Mouse (Mus musculus) lung, adult 18-20 months (tissue): ENCODE measurements around the gene Ifna11.
A peak's percentile ranks its signal among the peaks of the same experiment; 100 is the strongest.
"Not testable (repeated sequence)": the region's sequence is repeated elsewhere in the genome, so short reads cannot be mapped to it uniquely, and the experiment has no call there.

ENCODE experiments used
- DNase-seq, 2 experiments: peaks; one replicate each; pipeline ENCODE4 v3.0.0; 2022; ENCODE audit warnings: mixed read lengths in 2 of 2

The Ifna11 gene

DNA sequence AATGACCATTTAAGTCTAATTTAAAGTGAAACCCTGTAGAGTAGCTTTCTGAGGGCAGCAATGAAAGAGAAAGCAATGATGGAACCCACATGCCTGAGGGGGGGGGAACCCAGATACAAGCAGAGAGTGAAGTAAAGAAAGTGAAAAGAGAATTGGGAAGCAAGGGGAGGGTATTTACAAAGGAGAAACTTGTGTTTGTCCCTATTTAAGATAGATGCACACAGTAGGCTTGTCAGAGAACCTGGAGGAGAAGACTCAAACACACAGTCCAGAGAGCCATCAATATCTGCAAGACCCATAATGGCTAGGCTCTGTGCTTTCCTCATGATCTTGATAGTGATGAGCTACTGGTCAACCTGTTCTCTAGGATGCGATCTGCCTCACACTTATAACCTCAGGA lies at the start of gene Ifna11:
Ifna11 (plus strand) TSS at position 301 of the 400 bp plus-strand sequence.
- no peak for DNase-seq

DNA sequence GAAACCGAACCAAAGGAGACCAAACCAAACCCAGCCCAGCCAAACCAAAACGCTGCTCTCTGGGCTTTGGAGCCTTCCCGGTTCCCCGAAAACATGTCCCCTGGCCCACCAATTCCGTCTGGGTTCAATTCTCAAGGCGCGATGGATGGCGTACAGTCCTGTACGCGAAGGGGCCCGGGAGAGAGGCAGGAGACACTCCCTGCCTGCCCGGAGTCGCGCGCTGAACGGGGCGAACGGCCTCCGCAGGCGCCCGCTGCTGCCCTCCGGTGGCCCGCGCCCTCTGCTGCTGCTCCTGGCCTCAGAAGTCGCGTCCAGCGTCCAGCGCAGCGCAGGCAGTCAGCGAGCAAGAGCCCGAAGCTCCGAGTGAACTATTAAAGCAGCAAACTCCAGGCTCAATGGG lies 46.2 kb upstream of the Ifna11 start, which contains the start of gene Gm13290:
Gm13290 (plus strand) TSS at position 301 of the 400 bp plus-strand sequence.
- not testable (repeated sequence) for DNase-seq

GRCm38 (mm10) chr4:88776622-88777021 lies 43.1 kb upstream of the Ifna11 start, which contains the start of gene Gm13289:
Gene Gm13289, plus strand, starts transcription at chr4:88776922.
- not testable (repeated sequence) for DNase-seq

GRCm38 (mm10) chr4:88779550-88779949 lies 40.2 kb upstream of the Ifna11 start, which contains the start of gene Gm13272:
Gene Gm13272, plus strand, starts transcription at chr4:88779850.
- not testable (repeated sequence) for DNase-seq

DNA sequence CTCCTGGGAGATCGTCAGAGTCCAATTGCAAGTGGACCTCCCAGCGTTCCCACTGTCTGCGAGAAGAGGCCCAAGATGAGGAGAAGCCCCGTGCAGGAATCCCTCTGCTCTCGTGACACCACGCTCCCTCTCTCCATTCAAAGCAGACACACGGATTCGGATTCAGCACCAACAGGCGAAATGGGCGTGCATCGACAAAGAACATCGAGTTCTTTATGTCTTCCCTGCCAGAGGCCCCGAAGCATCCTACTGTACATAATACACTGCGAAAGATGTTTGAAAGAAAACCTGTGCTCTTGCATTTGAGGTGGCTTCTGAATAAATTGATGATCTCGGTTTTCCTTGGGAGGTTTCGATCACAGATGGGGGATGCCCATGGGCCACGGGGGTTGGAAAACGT lies 39.4 kb upstream of the Ifna11 start:
- DNase-seq = not testable (repeated sequence)

DNA sequence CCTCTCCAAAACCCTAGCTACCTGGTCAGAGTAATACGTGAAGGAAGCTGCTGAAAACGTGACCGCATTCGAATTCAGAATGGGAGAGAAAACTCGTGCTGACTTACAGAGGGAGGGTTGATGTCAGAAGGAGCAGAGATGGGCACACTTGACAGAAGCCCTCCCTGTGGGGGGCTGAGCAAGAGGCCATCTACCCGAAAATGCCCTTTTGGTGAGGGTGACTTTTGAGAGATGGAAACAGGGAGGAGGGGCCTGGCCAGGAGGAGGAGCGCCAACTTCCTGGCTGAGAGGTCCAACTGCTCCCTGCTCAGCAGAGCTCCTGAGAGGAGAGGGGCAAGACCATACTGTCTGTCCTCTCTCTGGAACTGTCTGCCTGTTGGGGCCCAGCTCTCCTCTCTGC lies 37.9 kb upstream of the Ifna11 start, which contains the start of gene Ifnz:
Ifnz (plus strand) TSS at position 301 of the 400 bp plus-strand sequence.
- not testable (repeated sequence) for DNase-seq

DNA sequence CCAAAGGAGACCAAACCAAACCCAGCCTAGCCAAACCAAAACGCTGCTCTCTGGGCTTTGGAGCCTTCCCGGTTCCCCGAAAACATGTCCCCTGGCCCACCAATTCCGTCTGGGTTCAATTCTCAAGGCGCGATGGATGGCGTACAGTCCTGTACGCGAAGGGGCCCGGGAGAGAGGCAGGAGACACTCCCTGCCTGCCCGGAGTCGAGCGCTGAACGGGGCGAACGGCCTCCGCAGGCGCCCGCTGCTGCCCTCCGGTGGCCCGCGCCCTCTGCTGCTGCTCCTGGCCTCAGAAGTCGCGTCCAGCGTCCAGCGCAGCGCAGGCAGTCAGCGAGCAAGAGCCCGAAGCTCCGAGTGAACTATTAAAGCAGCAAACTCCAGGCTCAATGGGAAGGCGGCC lies 37.4 kb upstream of the Ifna11 start:
- peak; percentile 23 to 24 for DNase-seq

DNA sequence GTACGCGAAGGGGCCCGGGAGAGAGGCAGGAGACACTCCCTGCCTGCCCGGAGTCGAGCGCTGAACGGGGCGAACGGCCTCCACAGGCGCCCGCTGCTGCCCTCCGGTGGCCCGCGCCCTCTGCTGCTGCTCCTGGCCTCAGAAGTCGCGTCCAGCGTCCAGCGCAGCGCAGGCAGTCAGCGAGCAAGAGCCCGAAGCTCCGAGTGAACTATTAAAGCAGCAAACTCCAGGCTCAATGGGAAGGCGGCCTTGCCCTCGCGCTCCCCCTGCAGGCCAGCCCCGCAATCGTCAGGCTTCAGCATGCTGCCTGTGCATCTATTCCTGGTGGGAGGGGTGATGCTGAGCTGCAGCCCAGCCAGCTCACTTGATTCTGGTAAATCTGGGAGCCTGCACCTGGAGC lies 34.4 kb upstream of the Ifna11 start, which contains the start of gene Gm13276:
Gm13276 (plus strand) TSS at position 301 of the 400 bp plus-strand sequence.
- not testable (repeated sequence) for DNase-seq

GRCm38 (mm10) chr4:88788402-88788801 lies 31.4 kb upstream of the Ifna11 start, which contains the start of gene Gm13277:
Gene Gm13277, plus strand, starts transcription at chr4:88788632.
- peak; percentile 78 to 79 for DNase-seq

- DNase-seq = not testable (repeated sequence)
These were observed 28.5 kb upstream of the Ifna11 start, which contains the start of gene Gm13278 for GRCm38 (mm10) chr4:88791250-88791649. Gene Gm13278, plus strand, starts transcription at chr4:88791550.

DNA sequence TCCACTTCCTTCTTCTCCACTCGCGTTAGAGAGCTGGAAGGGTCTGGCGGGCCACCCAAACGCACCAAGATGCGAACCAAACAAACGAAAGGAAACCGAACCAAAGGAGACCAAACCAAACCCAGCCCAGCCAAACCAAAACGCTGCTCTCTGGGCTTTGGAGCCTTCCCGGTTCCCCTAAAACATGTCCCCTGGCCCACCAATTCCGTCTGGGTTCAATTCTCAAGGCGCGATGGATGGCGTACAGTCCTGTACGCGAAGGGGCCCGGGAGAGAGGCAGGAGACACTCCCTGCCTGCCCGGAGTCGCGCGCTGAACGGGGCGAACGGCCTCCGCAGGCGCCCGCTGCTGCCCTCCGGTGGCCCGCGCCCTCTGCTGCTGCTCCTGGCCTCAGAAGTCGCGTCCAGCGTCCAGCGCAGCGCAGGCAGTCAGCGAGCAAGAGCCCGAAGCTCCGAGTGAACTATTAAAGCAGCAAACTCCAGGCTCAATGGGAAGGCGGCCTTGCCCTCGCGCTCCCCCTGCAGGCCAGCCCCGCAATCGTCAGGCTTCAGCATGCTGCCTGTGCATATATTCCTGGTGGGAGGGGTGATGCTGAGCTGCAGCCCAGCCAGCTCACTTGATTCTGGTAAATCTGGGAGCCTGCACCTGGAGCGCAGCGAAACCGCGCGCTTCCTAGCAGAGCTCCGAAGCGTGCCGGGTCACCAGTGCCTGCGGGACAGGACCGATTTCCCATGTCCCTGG lies 25.7 kb upstream of the Ifna11 start, which contains the start of gene Gm13275:
Gm13275 (plus strand) TSS at position 552 of the 740 bp plus-strand sequence.
- DNase-seq = peak; percentile 60 to 71

GRCm38 (mm10) chr4:88797097-88797496 lies 22.7 kb upstream of the Ifna11 start, which contains the start of gene Gm13279:
Gene Gm13279, plus strand, starts transcription at chr4:88797397.
- DNase-seq = not testable (repeated sequence)

- not testable (repeated sequence) for DNase-seq
These were observed 20.4 kb upstream of the Ifna11 start, which contains the start of gene Gm13285 for GRCm38 (mm10) chr4:88799365-88799764. Gene Gm13285, plus strand, starts transcription at chr4:88799665.

DNA sequence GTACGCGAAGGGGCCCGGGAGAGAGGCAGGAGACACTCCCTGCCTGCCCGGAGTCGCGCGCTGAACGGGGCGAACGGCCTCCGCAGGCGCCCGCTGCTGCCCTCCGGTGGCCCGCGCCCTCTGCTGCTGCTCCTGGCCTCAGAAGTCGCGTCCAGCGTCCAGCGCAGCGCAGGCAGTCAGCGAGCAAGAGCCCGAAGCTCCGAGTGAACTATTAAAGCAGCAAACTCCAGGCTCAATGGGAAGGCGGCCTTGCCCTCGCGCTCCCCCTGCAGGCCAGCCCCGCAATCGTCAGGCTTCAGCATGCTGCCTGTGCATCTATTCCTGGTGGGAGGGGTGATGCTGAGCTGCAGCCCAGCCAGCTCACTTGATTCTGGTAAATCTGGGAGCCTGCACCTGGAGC lies 16.8 kb upstream of the Ifna11 start, which contains the start of gene Gm13287:
Gm13287 (plus strand) TSS at position 301 of the 400 bp plus-strand sequence.
- DNase-seq = not testable (repeated sequence)

DNA sequence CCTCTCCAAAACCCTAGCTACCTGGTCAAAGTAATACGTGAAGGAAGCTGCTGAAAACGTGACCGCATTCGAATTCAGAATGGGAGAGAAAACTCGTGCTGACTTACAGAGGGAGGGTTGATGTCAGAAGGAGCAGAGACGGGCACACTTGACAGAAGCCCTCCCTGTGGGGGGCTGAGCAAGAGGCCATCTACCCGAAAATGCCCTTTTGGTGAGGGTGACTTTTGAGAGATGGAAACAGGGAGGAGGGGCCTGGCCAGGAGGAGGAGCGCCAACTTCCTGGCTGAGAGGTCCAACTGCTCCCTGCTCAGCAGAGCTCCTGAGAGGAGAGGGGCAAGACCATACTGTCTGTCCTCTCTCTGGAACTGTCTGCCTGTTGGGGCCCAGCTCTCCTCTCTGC lies 14.5 kb upstream of the Ifna11 start, which contains the start of gene Gm13288:
Gm13288 (plus strand) TSS at position 301 of the 400 bp plus-strand sequence.
- DNase-seq = not testable (repeated sequence)

DNA sequence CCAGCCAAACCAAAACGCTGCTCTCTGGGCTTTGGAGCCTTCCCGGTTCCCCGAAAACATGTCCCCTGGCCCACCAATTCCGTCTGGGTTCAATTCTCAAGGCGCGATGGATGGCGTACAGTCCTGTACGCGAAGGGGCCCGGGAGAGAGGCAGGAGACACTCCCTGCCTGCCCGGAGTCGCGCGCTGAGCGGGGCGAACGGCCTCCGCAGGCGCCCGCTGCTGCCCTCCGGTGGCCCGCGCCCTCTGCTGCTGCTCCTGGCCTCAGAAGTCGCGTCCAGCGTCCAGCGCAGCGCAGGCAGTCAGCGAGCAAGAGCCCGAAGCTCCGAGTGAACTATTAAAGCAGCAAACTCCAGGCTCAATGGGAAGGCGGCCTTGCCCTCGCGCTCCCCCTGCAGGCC lies 14.0 kb upstream of the Ifna11 start:
- peak; percentile 22 to 40 for DNase-seq

GRCm38 (mm10) chr4:88815928-88816327 lies 3.8 kb upstream of the Ifna11 start, which contains the start of gene Ifna7:
Gene Ifna7, plus strand, starts transcription at chr4:88816228.
- DNase-seq = no peak

DNA sequence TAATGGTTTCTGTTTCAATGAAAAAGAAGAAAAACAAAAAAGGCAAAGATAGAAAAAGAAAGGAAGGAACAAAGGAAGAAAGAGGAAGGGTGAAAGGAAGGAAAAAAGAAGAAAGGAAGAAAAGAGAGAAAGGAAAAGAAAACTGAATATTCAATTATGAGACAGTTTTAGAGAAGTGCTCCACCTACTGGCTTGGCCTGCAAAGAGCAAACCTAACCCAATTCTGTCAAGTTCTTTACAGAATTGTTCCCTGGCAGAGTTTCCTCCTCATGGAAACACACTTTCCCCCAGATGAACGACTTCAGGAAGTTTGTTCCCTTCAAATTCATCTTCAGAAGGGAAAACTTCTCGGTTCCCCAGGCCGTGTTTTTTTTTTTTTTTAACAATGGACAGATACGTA lies 3.2 kb downstream of the Ifna11 start:
- no peak for DNase-seq

GRCm38 (mm10) chr4:88827116-88827515 lies 7.4 kb downstream of the Ifna11 start, which contains the start of gene Ifna6:
Gene Ifna6, plus strand, starts transcription at chr4:88827416.
- not testable (repeated sequence) for DNase-seq

GRCm38 (mm10) chr4:88830523-88830922 lies 10.8 kb downstream of the Ifna11 start:
- no peak for DNase-seq

DNA sequence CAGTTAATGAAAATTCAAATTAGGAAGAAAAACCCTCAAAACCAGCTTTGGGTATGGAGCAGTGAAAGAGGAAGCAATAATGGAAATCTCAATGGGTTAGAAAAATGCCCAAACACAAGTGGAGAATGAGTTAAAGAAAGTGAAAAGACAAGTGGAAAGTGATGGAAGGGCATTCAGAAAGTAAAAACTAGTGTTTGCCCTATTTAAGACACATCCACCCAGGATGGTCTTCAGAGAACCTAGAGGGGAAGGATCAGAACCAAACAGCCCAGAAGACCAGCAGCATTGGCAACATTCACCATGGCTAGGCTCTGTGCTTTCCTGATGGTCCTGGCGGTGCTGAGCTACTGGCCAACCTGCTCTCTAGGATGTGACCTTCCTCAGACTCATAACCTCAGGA lies 15.5 kb downstream of the Ifna11 start, which contains the start of gene Ifna5:
Ifna5 (plus strand) TSS at position 301 of the 400 bp plus-strand sequence.
- DNase-seq = not testable (repeated sequence)

- DNase-seq = no peak
These were observed 19.1 kb downstream of the Ifna11 start for GRCm38 (mm10) chr4:88838828-88839227.

DNA sequence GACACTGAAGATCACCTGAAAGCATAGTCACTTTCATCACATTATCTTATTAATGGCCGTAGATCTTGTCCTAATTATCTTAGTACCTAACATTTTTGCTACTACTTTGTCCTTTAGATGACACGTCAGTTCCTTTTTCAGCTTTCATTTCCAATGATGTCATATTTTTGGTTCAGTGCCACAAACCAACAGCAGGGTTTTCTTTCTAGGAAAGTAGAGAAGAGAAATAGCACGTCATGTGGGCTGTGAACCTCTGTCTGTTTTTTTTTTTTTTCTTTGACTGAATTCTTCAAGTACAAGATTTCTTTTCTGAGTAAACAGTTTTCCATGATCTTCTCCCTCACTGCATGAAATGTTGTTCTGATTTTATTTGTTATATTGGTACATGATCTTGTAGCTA lies 20.3 kb downstream of the Ifna11 start:
- DNase-seq = no peak
